Mouse (Mus musculus) kidney, embryonic 16.5 days (tissue): Measurements from ENCODE around the gene Gde1. TPM values are rescaled to one million over a fixed set of nuclear protein-coding genes. Genes with fewer than 3 reads are reported as not detected.
A peak's percentile ranks its signal among the peaks of the same experiment; 100 is the strongest.

ENCODE experiments used
- ATAC-seq: fragments of 200-750 bp; cut with Nextera tagmentation; 2 replicates; pipeline ENCODE4 v1.8.0; 2017; ENCODE audit warnings: moderate TSS enrichment; ENCODE audit not compliant: low FRiP score, low TSS enrichment
- H3K27ac ChIP-seq: fragments of 300-500 bp; sonication (generic); 2 replicates; pipeline ENCODE4 v1.5.1; 2014; ENCODE audit warnings: low read length
- H3K27me3 ChIP-seq: fragments of 300-500 bp; sonication (generic); 2 replicates; pipeline ENCODE4 v1.6.1; 2014; ENCODE audit warnings: low read length, control low read depth, mixed read lengths; ENCODE audit not compliant: insufficient read depth
- H3K36me3 ChIP-seq: fragments of 300-500 bp; sonication (generic); 2 replicates; pipeline ENCODE4 v1.6.1; 2014; ENCODE audit warnings: low read length, control low read depth, mixed read lengths; ENCODE audit not compliant: insufficient read depth
- H3K4me1 ChIP-seq: fragments of 300-500 bp; sonication (generic); 2 replicates; pipeline ENCODE4 v1.6.1; 2014; ENCODE audit warnings: low read length, control low read depth, mixed read lengths; ENCODE audit not compliant: insufficient read depth
- H3K4me2 ChIP-seq: fragments of 300-500 bp; sonication (generic); replicated peaks from 2 replicates; pipeline ENCODE4 v1.6.1; 2014; ENCODE audit warnings: low read depth, low read length
- H3K4me3 ChIP-seq: fragments of 300-500 bp; sonication (generic); 2 replicates; pipeline ENCODE4 v1.5.1; 2014; ENCODE audit warnings: mild to moderate bottlenecking, low read length
- H3K9ac ChIP-seq: fragments of 300-500 bp; sonication (generic); replicated peaks from 2 replicates; pipeline ENCODE4 v1.6.1; 2014; ENCODE audit warnings: low read length
- H3K9me3 ChIP-seq: fragments of 300-500 bp; sonication (generic); 2 replicates; pipeline ENCODE4 v1.6.1; 2016; ENCODE audit warnings: low read length, control low read depth
- WGBS: fragments of 180-500 bp; shearing (Covaris S2); extraction: QIAGEN DNeasy Blood & Tissue Kit; methylation state at CpG from one replicate; pipeline ENCODE4 v1.1.7; 2014; 5-methylcytosine and 5-hydroxymethylcytosine counted together
- polyA plus RNA-seq: library from polyadenylated mRNA; unstranded; fragments of >200 nt; fragmentation: Nextera tagmentation; extraction: Ambion mirVana; gene quantifications from 2 replicates; pipeline ENCODE4 v1.2.1, GENCODE M21; 2015

Gde1 gene
- polyA plus RNA-seq, 1 experiment from 2014 or later: 109 TPM

DNA sequence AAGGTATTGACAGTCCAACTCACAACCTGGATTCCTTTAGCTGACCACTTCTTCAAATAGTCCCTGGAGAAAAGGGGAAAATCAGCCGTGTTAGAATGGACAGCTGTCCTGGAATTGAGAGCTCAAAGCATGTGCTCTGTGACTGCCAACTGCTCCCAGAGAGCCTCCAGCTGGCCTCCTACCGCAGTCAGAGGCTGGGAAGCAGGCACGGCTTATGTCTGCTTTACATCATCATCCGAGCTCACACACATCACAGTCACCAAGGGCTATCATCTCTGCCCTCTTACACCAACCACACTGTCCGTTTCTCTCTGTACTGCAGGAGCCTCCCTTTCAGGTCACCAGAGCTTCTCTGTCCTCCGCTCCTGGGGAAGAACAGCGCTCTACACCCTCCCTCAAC is 16.5 kb downstream of the Gde1 start:
- no peak overlapping the region for H3K27ac ChIP-seq
- peaks cover 48% of the 10 kb centered on the region for H3K36me3 ChIP-seq
- H3K9ac ChIP-seq: no peak overlapping the region
- no peaks in the 10 kb centered on the region for H3K27me3 ChIP-seq
- no peaks in the 10 kb centered on the region for H3K4me1 ChIP-seq
- ATAC-seq: no peak
- no peak overlapping the region for H3K4me3 ChIP-seq
- WGBS: 90% methylated on average over 7 of the region's 7 CpGs
- no peaks in the 10 kb centered on the region for H3K9me3 ChIP-seq
- no peak overlapping the region for H3K4me2 ChIP-seq

GRCm38 (mm10) chr7:118688199-118688598 is 17.4 kb downstream of the Gde1 start:
- Histone ChIP-seq H3K27me3 (no peaks in the 10 kb centered on the region), H3K9ac (no peak overlapping the region), H3K27ac (no peak overlapping the region), H3K9me3 (no peaks in the 10 kb centered on the region), H3K36me3 (peaks cover 45% of the 10 kb centered on the region), H3K4me3 (no peak overlapping the region), H3K4me1 (no peaks in the 10 kb centered on the region), H3K4me2 (no peak overlapping the region)
- WGBS: 24% methylated on average over 5 of the region's 5 CpGs
- ATAC-seq: peak; percentile 40; the same call in 1 of the 2 replicates

- Histone ChIP-seq H3K36me3 (no peaks in the 10 kb centered on the region), H3K4me2 (no peak overlapping the region), H3K4me1 (no peaks in the 10 kb centered on the region), H3K27ac (no peak overlapping the region), H3K9ac (no peak overlapping the region), H3K4me3 (no peak overlapping the region), H3K9me3 (no peaks in the 10 kb centered on the region), H3K27me3 (no peaks in the 10 kb centered on the region)
- WGBS: 87% methylated on average over 4 of the region's 4 CpGs
- ATAC-seq: no peak
These were observed 28.8 kb downstream of the Gde1 start for GRCm38 (mm10) chr7:118676826-118677225.

GRCm38 (mm10) chr7:118670142-118670541 is 35.4 kb downstream of the Gde1 start:
- Histone ChIP-seq H3K9me3 (no peaks in the 10 kb centered on the region), H3K36me3 (no peaks in the 10 kb centered on the region), H3K4me2 (no peak overlapping the region), H3K27me3 (no peaks in the 10 kb centered on the region), H3K4me1 (no peaks in the 10 kb centered on the region), H3K4me3 (no peak overlapping the region), H3K9ac (no peak overlapping the region), H3K27ac (no peak overlapping the region)
- 70% methylated on average over 4 of the region's 4 CpGs for WGBS
- ATAC-seq: no peak

DNA sequence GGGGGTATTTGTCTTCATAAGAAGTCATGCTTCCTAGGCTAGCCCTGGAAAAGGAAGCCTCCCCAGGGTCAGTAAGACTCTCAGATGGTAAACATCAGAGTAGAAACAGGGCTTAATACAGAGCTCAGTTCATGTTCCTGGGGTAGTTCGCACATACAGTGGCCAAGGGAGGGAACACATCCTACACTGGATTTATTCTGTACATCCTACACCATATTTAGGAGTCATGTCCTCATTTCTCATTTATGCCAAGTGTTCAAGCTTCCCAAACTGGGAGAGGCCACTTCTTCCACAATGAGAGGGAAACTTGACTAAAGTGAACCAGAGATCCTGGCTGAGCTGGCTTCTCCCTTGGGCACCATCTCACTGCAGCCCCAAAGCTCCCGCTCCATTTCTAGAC is 37.8 kb downstream of the Gde1 start:
- no peak for ATAC-seq
- Histone ChIP-seq H3K9me3 (no peaks in the 10 kb centered on the region; the same call in 1 of the 2 replicates), H3K27me3 (no peaks in the 10 kb centered on the region), H3K9ac (no peak overlapping the region), H3K4me3 (no peak overlapping the region), H3K27ac (no peak overlapping the region), H3K36me3 (no peaks in the 10 kb centered on the region), H3K4me1 (no peaks in the 10 kb centered on the region), H3K4me2 (no peak overlapping the region)
- 87% methylated on average over 2 of the region's 2 CpGs for WGBS

DNA sequence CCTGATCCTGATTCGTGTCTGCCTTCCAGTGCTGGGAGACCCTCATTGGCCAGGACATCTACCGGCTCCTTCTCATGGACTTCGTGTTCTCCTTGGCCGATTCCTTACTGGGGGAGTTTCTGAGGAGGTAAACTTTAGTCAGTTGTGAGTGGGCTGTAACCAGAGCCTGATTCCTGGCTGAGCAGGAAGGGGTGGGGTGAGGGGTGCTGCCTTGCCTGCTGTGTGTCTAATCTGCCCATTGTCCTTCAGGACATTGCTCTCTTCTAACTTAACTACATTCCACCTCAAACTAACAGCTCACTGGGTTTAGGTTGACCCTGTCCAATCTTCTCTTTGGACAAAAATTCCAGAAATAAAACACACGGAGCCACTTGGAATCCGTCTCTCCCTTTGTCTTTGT is 48.8 kb downstream of the Gde1 start:
- Histone ChIP-seq H3K4me2 (no peak overlapping the region), H3K4me3 (no peak overlapping the region), H3K36me3 (no peaks in the 10 kb centered on the region), H3K27ac (no peak overlapping the region), H3K9me3 (no peaks in the 10 kb centered on the region), H3K27me3 (no peaks in the 10 kb centered on the region), H3K9ac (no peak overlapping the region), H3K4me1 (no peaks in the 10 kb centered on the region)
- ATAC-seq: peak; percentile 74
- WGBS: 25% methylated on average over 6 of the region's 6 CpGs

DNA sequence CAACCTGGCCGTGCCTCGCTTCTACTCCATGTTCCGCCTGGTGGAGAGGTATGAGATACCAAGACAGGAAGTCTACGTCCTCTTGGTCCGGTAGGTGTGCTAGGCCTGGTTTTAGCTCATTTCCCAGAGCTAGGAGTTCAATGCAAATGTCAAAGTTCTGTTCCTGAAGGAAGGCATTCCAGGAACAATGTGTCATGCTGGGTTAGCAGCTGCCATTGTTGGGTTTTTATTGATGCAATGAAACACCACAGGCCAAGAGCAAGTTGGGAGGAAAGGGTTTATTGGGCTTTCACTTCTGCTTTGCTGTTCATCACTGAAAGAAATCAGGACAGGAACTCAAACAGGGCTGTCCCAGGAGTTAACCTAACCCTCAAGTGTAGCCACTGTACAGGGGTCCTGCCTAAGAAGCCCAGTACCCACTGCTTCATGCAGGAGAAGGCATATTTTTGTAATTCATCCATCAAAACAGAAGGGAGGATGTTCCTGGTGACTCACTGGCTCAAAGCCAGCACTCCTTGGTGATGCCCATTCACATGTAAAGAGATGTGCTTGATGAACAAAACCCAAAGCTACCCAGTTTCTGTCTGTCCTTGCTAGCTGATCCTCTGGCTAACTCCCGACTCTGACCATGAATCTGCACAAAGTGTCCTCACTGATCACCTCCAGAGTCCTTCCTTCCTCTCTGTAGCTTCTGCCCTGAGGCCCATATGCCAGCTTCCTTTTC is 52.8 kb downstream of the Gde1 start:
- 78% methylated on average over 6 of the region's 6 CpGs for WGBS

GRCm38 (mm10) chr7:118650891-118651290 is 54.7 kb downstream of the Gde1 start:
- ATAC-seq: no peak
- Histone ChIP-seq H3K4me2 (no peak overlapping the region), H3K27me3 (no peaks in the 10 kb centered on the region), H3K27ac (no peak overlapping the region), H3K9me3 (no peaks in the 10 kb centered on the region), H3K4me1 (no peaks in the 10 kb centered on the region), H3K36me3 (no peaks in the 10 kb centered on the region), H3K9ac (no peak overlapping the region), H3K4me3 (no peak overlapping the region)
- WGBS: 91% methylated on average over 1 of the region's 1 CpGs

More for the DNA sequence above, 52.8 kb downstream of the Gde1 start:
- H3K36me3 ChIP-seq: no peaks in the 10 kb centered on the region
- no peak overlapping the region for H3K4me2 ChIP-seq
- H3K9ac ChIP-seq: no peak overlapping the region
- H3K4me3 ChIP-seq: no peak overlapping the region
- no peaks in the 10 kb centered on the region for H3K27me3 ChIP-seq
- H3K4me1 ChIP-seq: no peaks in the 10 kb centered on the region
- H3K9me3 ChIP-seq: no peaks in the 10 kb centered on the region
- no peak for ATAC-seq
- H3K27ac ChIP-seq: no peak overlapping the region

- no peaks in the 10 kb centered on the region for H3K27me3 ChIP-seq
- no peak overlapping the region for H3K4me2 ChIP-seq
- WGBS: 84% methylated on average over 4 of the region's 4 CpGs
- no peaks in the 10 kb centered on the region for H3K4me1 ChIP-seq
- no peak overlapping the region for H3K9ac ChIP-seq
- no peak overlapping the region for H3K27ac ChIP-seq
- no peak for ATAC-seq
- no peaks in the 10 kb centered on the region for H3K36me3 ChIP-seq
- no peaks in the 10 kb centered on the region for H3K9me3 ChIP-seq
- H3K4me3 ChIP-seq: no peak overlapping the region
These were observed 55.5 kb downstream of the Gde1 start for GRCm38 (mm10) chr7:118650119-118650518.

DNA sequence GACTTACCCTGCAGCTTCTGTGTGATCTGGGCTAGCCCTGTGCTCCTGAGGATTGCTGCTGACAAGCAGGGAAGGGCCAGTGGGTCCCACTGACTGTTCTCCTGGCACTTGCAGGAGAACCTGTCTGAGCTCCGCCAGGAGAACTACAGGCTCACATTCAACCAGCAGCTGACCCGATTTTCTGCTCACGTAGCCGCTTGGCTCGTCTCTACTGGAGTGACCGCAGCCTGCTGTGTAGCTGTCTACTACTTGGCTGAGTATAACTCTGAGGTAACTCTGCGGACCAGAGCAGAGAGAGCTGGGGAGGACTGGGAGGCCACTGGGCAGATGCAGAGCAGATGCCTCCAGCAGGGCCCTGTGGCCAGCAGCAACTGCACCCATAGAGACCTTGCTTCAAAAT is 56.2 kb downstream of the Gde1 start:
- Histone ChIP-seq H3K36me3 (no peaks in the 10 kb centered on the region), H3K27me3 (no peaks in the 10 kb centered on the region), H3K27ac (no peak overlapping the region), H3K9ac (no peak overlapping the region), H3K4me3 (no peak overlapping the region), H3K9me3 (no peaks in the 10 kb centered on the region), H3K4me1 (no peaks in the 10 kb centered on the region), H3K4me2 (no peak overlapping the region)
- ATAC-seq: no peak
- 84% methylated on average over 7 of the region's 7 CpGs for WGBS
